Mouse (Mus musculus) adrenal gland, adult (tissue): Measurements from ENCODE around the gene Itgax.
"Not testable (repeated sequence)": the region's sequence is repeated elsewhere in the genome, so short reads cannot be mapped to it uniquely, and the experiment has no call there.

Experiments used
- DNase-seq, 2 experiments: peaks; one replicate each; pipeline ENCODE4 v3.0.0; 2022 to 2023; ENCODE audit warnings: low spot score in 1 of 2; ENCODE audit not compliant: inconsistent age in 2 of 2

Itgax gene

DNA sequence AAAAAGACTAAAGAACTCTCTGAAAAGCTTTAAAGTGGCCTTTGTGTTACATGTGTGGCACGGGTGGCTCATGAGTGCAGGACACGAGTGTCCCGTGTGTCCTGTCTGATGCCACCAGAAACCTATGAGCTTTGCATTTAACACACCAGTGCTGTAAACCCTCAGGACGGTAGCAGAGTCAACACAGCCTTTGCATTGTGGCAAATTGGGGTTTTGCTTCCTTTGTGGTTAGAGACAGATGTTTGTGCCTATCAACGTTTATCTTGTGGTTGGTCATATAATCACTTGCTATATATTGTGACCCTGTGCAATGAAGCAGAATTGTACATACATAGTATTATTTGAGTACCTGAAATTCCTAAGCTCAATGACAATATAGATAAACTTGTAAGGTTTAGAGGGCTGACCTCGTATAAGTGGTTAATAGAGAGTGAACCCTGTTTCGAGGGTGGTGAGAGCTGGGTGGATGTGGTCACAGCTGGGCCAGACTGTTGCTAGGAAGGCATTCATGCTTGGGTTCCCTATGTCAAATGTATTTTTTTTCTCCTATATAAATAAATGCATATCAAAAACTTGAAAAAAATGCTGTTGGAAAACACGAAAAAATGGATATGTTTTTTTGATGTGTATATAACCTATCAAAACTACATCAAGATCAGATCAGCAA is 29.5 kb downstream of the Itgax start:
- not testable (repeated sequence) for DNase-seq

DNA sequence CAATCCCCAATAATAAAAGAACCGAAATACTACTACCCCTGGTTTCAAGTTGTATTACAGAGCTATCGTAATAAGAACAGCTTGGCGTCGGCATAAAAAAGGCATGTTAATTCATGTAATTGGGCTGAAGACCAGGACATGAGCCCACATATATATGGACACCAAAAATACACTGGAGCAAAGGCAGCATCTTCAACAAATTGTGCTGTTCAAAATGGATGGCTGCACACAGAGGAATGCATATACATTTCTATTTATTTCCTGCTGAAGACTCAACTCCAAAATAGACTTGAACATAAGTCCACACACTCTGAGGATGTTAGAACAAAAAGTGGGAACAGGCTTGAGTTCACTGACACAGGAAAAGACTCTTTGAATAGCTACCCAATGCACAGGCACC is 34.7 kb downstream of the Itgax start:
- no peak for DNase-seq

DNA sequence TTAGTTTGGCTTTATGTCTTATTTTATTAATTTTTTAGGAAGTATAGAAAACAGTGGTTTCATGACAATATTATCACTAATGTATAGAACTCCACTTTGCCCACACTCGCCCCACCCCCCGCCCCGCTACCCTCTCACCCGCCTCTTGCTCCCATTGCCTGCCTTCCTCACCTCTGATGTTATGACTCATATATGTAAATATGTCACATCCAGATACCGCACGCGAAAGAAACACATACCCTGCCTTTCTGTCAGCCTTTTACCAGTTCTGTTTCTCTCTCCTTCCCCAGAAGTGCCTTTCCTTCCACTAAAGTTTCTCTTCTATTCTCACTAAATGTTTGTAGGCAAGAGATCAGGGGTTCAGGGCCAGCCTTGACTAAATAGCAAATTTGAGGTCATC is 37.0 kb downstream of the Itgax start:
- DNase-seq = no peak

DNA sequence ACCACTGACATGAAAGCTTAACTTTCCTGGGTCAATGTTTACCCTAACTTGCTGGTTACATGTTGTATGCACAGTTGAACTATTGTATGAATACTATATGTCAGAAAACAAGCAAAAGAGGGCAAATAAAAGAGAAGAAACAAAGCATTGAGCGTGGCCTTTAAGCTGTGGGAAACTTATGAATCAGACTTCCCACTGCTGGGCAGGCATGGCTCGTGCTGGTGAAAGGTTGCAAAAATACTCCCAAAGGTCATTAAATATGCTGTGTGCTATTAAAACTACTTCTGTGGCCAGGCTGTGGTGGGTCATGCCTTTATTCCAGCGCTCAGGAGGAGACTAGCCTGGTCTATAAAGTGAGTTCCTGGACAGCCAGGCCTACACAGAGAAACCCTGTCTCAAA is 40.6 kb downstream of the Itgax start:
- peak; percentile 25 to 59 for DNase-seq

DNA sequence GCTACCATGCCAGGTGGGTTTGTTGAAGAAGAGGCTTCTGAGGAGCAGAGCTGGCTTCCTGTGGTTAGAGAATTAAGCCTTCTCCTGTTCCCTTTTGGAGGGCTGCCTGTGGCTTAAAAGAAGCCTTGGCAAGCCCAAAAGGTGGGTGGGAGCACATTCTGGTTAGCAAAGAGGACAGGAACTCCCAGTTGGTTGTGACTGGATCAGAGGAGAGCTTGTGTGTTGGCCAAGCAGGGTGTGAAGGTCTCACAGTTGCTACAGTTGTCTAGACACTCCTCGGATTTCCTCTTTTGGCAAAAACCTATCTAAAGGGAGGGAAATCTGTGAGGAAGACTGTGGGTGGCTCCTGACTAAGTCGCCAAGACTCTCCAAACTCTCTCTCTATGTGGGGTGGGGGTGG is 49.0 kb downstream of the Itgax start:
- DNase-seq = no peak

DNA sequence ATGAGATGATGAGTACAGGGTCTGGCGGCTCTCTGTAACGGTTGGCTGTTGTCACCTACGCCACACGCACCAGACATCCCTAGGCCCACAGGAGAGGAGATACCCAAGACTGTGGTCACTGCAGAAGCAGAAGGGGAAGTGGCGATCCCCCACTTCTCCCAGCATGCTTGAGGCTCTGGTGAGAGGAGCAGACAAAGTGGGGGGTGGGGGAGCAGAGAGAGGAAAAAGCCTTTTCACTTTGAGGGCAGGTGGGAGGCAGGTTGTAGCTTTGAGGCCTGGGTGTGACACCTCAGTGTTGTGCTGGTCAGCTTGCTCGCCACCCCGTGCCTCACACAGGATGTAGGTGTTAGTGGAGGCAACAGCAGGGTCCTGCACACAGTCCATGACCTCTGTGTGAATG is 50.8 kb downstream of the Itgax start:
- DNase-seq = no peak

DNA sequence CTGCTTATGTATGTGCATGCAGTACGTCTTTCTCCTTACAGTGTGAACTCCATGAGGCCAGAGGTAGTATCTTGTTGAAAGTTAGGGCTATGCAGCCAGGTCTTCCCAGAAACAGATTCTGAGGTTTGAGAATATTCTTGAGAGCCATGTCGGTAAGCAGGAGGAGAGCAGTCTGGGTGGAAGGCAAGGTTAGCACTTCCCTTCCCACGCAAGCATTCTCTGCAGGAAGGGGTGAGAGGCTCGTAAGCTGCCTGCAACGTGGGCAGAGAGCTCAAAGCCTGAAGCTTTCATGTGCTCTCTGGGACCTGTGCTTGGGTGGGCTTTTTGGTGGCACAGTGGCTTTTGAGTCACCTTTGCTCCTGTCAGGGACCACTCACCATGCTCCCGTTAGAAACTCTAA is 51.2 kb downstream of the Itgax start:
- DNase-seq = no peak

DNA sequence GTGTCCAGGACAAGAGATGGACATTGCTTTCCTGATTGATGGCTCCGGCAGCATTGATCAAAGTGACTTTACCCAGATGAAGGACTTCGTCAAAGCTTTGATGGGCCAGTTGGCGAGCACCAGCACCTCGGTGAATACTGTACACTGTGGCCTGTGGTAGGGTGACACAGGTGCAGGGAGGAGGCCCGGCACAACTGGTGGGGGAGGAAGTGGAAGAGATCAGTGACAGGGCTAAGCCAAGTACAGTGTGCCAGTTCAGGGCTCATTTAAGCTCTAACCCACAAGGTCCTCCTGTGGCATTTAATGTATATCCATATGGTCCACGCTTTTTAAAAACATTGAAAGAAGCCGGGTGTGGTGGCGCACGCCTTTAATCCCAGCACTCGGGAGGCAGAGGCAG is 52.3 kb downstream of the Itgax start:
- no peak for DNase-seq
